ENCODE assay signal across 23 mouse cellular contexts in the genomic region with DNA sequence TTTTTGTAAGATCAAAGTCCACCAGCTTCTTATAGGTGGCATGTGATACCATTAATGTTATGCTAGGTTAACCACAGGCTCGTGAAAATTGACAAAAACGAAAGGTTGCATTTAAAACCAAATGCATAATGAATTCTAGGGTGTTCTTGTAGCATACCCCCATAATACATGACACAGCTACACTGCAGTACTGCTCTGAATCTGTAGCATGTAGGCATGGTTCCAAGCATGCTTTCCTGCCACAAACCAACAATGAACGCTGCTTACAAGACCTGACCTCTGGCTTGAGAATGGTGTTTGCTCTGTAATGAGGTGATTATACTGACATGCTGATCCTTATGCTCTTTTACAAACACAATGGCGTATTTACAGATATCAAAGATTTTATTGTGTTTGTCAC.
"Had no signal": no experiment of that assay in that cellular context is flagged by ENCODE, and none has a peak within 500 bp of the region (broad histone marks: within the 10 kb centered on the region; RNA-seq: fewer than 3 reads in every experiment).

No protein-coding gene starts in this region.

- DNase-seq: kidney, adult 18-20 months; kidney, adult 9 months; kidney, postnatal 14 days; kidney, postnatal 4 days; left cerebral cortex, postnatal 4 days; lung, adult 18-20 months; lung, postnatal 4 days; right cerebral cortex, adult 18-20 months; right cerebral cortex, postnatal 14 days; right cerebral cortex, postnatal 4 days; thymus, adult 2 months; thymus, postnatal 14 days; thymus, postnatal 4 days had no signal

- ATAC-seq: lung, postnatal 0 days; midbrain, embryonic 15.5 days had no signal

- H3K4me2 ChIP-seq: limb, embryonic 12.5 days; limb, embryonic 15.5 days; liver, embryonic 11.5 days; midbrain, embryonic 12.5 days; midbrain, embryonic 15.5 days; neural tube, embryonic 13.5 days had no signal

- H3K27me3 ChIP-seq: limb, embryonic 12.5 days; limb, embryonic 15.5 days; midbrain, embryonic 12.5 days; midbrain, embryonic 15.5 days; neural tube, embryonic 13.5 days had no signal

- H3K36me3 ChIP-seq: limb, embryonic 12.5 days; limb, embryonic 15.5 days; midbrain, embryonic 12.5 days; midbrain, embryonic 15.5 days; neural tube, embryonic 13.5 days had no signal

- H3K9me3 ChIP-seq: limb, embryonic 12.5 days; limb, embryonic 15.5 days; midbrain, embryonic 12.5 days; midbrain, embryonic 15.5 days; neural tube, embryonic 13.5 days had no signal

- H3K4me1 ChIP-seq: limb, embryonic 12.5 days; limb, embryonic 15.5 days; midbrain, embryonic 12.5 days; midbrain, embryonic 15.5 days; neural tube, embryonic 13.5 days had no signal

- H3K27ac ChIP-seq: limb, embryonic 12.5 days; limb, embryonic 15.5 days; liver, embryonic 14.5 days; midbrain, embryonic 12.5 days; midbrain, embryonic 15.5 days; neural tube, embryonic 13.5 days; stomach, postnatal 0 days had no signal

- H3K9ac ChIP-seq: limb, embryonic 12.5 days; limb, embryonic 15.5 days; liver, embryonic 14.5 days; midbrain, embryonic 12.5 days; midbrain, embryonic 15.5 days; neural tube, embryonic 13.5 days had no signal

- H3K4me3 ChIP-seq: limb, embryonic 12.5 days; limb, embryonic 15.5 days; midbrain, embryonic 12.5 days; midbrain, embryonic 15.5 days; myocyte; neural tube, embryonic 13.5 days had no signal
